Mouse (Mus musculus) lung, postnatal 0 days (tissue): ENCODE results near the gene Rho.

Experiments
- CTCF ChIP-seq: IDR thresholded peaks from 2 replicates; pipeline ENCODE4 v1.5.1; 2016; ENCODE audit warnings: antibody characterized with exemption, mild to moderate bottlenecking
- EP300 ChIP-seq: IDR thresholded peaks from 2 replicates; pipeline ENCODE4 v1.6.1; 2016; ENCODE audit warnings: antibody characterized with exemption, mild to moderate bottlenecking, control low read depth

DNA sequence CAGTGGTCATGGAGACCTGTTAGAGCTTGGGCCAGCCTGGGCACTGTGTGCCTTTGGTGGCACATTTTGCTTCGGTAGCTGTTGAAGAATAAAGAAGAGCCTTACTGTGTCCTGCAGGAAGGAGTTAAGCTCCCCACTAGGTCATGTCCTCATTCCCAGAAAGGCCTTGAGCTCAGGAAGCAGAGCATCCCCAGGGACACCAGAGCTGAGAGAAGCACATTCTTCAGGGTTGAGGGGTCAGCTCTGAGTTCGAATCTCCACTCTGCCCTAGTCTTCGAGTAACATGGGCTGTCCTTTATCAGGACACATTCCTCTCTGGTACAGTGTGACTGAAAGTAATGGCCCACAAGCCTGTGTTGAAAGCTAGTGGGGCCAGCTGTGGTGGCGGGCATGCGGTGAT, 11.7 kb upstream of the Rho start:
- TF ChIP-seq CTCF (no peak), EP300 (no peak)
